Mouse (Mus musculus) left cerebral cortex, adult 8-10 months (tissue): Measurements from ENCODE around the gene Etl4. TPM values are rescaled to one million over a fixed set of nuclear protein-coding genes. Genes with fewer than 3 reads are reported as not detected.

Experiments
- DNase-seq, 2 experiments: peaks; one replicate each; pipeline ENCODE4 v3.0.0; 2022; ENCODE audit warnings: low spot score in 2 of 2
- total RNA-seq, 4 experiments: library from RNA; stranded (reverse); gene quantifications; 2 replicates each; pipeline ENCODE4 v1.2.4; 2022

The Etl4 gene
- total RNA-seq, 4 experiments from 2014 or later, result 138 to 154 (median 150) TPM

- DNase-seq, result no peak
Measured at GRCm38 (mm10) chr2:20756964-20757363, 847.4 kb downstream of the Etl4 start.

GRCm38 (mm10) chr2:20759045-20759662, 849.6 kb downstream of the Etl4 start:
- no peak for DNase-seq

- DNase-seq, result no peak
Measured at GRCm38 (mm10) chr2:20761320-20761719, 851.7 kb downstream of the Etl4 start.

GRCm38 (mm10) chr2:20761751-20762150, 852.2 kb downstream of the Etl4 start:
- no peak for DNase-seq

- no peak for DNase-seq
Measured at GRCm38 (mm10) chr2:20763511-20764212, 854.1 kb downstream of the Etl4 start.

- no peak for DNase-seq
Measured at GRCm38 (mm10) chr2:20764566-20765090, 855.0 kb downstream of the Etl4 start.

GRCm38 (mm10) chr2:20768681-20769080, 859.1 kb downstream of the Etl4 start:
- DNase-seq, result no peak

- no peak for DNase-seq
Measured at GRCm38 (mm10) chr2:20770171-20770570, 860.6 kb downstream of the Etl4 start.

- DNase-seq, result no peak
Measured at GRCm38 (mm10) chr2:20774462-20774861, 864.9 kb downstream of the Etl4 start.

GRCm38 (mm10) chr2:20776171-20776704, 866.7 kb downstream of the Etl4 start:
- DNase-seq, result no peak

GRCm38 (mm10) chr2:20777931-20778330, 868.4 kb downstream of the Etl4 start:
- no peak for DNase-seq

- peak; percentile 21 to 30 for DNase-seq
Measured at GRCm38 (mm10) chr2:20779484-20780381, 870.2 kb downstream of the Etl4 start.

- DNase-seq, result no peak
Measured at GRCm38 (mm10) chr2:20801236-20801890, 891.8 kb downstream of the Etl4 start.

GRCm38 (mm10) chr2:20811506-20811905, 901.9 kb downstream of the Etl4 start:
- peak in 1 of 2 experiments; percentile 20 for DNase-seq

- DNase-seq, result no peak
Measured at GRCm38 (mm10) chr2:20813986-20814385, 904.4 kb downstream of the Etl4 start.

- DNase-seq, result no peak
Measured at GRCm38 (mm10) chr2:20818226-20818625, 908.6 kb downstream of the Etl4 start.

GRCm38 (mm10) chr2:20826258-20826657, 916.7 kb downstream of the Etl4 start:
- DNase-seq, result no peak

GRCm38 (mm10) chr2:20830882-20831281, 921.3 kb downstream of the Etl4 start:
- DNase-seq, result no peak

- no peak for DNase-seq
Measured at GRCm38 (mm10) chr2:20831608-20832406, 922.2 kb downstream of the Etl4 start.

- DNase-seq, result no peak
Measured at GRCm38 (mm10) chr2:20849346-20849745, 939.8 kb downstream of the Etl4 start.
